Mouse (Mus musculus): ENCODE results near the gene Rgs3. TPM values are rescaled to one million over a fixed set of nuclear protein-coding genes. Genes with fewer than 3 reads are reported as not detected.
"Not testable (repeated sequence)": the region's sequence is repeated elsewhere in the genome, so short reads cannot be mapped to it uniquely, and the experiment has no call there.

Gene Rgs3
- polyA plus RNA-seq, 1 experiment from 2014 or later = 5.7 TPM

DNA sequence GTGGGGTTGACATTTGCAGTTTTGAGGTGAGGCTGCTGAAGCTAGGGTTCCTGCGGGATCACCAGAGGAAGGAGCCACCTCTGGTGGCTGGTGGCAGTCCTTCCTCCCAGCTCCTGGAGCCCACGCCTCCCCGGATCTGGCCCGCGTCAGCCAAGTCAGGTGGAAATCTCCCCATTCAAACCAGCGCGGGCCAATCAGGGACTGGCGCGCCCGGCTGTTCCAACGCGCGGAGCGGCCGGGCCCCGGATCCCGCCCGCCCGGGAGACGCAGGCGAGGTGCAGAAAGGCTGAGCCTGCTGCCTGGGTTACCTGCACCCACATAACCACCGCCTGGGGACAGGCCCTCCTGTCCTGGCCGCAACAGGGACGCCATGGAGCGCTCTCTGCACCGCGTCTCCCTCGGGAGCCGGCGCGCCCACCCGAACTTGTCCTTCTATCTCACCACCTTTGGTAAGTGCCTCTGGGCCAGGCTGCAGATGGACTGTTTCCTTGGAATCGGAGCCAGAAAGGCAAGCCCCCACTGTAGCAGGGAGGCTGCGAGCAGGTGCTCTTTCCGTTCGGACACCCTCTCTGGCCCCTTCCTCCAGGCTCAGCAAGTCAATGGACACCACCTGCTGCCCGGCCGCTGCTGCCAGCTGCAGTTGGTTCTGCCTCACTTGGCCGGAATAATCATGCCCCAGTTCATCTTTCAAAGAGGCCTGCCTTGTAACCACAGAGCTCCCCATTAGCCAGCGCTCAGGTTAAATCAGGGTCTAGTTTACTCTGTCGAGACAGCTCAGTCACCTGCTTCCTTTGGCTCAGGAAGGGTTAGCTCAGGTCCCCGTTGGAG lies 23.8 kb downstream of the Rgs3 start:
- Histone ChIP-seq H3K27me3 (peaks cover 34% of the 10 kb centered on the region), H3K9me3 (replicated peaks) (no peaks in the 10 kb centered on the region), H3K36me3 (no peaks in the 10 kb centered on the region), H3K27ac (no peak overlapping the region), H3K4me3 (replicated peaks) (peak overlapping the region; percentile 45), H3K4me2 (peak overlapping the region; percentile 59), H3K9ac (no peak overlapping the region; the same call in 1 of the 2 replicates), H3K4me1 (replicated peaks) (no peaks in the 10 kb centered on the region; the same call in 1 of the 2 replicates)
- no peak for DNase-seq
- peak; percentile 51; the same call in 1 of the 2 replicates for ATAC-seq (ENCODE audit: low read depth)
- WGBS (ENCODE audit: insufficient replicate concordance) = 8% methylated on average over 42 of the region's 42 CpGs

- H3K9me3 ChIP-seq (replicated peaks) = no peaks in the 10 kb centered on the region
- WGBS (ENCODE audit: insufficient replicate concordance) = 55% methylated on average over 8 of the region's 8 CpGs
- peaks cover 3% of the 10 kb centered on the region; the same call in 1 of the 2 replicates for H3K4me1 ChIP-seq (replicated peaks)
- no peak overlapping the region for H3K27ac ChIP-seq
- peaks cover 28% of the 10 kb centered on the region for H3K27me3 ChIP-seq
- H3K9ac ChIP-seq = no peak overlapping the region
- ATAC-seq (ENCODE audit: low read depth) (no peak), DNase-seq (no peak)
- H3K36me3 ChIP-seq = no peaks in the 10 kb centered on the region
- H3K4me2 ChIP-seq = no peak overlapping the region
- H3K4me3 ChIP-seq (replicated peaks) = no peak overlapping the region
Observed at GRCm38 (mm10) chr4:62587067-62587466, 27.4 kb downstream of the Rgs3 start.

- ATAC-seq (ENCODE audit: low read depth) (no peak), DNase-seq (no peak)
- H3K27me3 ChIP-seq = no peaks in the 10 kb centered on the region
- no peak overlapping the region for H3K9ac ChIP-seq
- H3K4me2 ChIP-seq = no peak overlapping the region
- no peaks in the 10 kb centered on the region for H3K36me3 ChIP-seq
- H3K9me3 ChIP-seq (replicated peaks) = no peaks in the 10 kb centered on the region
- WGBS (ENCODE audit: insufficient replicate concordance) = 68% methylated on average over 1 of the region's 1 CpGs
- no peak overlapping the region for H3K4me3 ChIP-seq (replicated peaks)
- 0 out of 2 replicates have a peak, but pooled peaks cover 3% of the 10 kb centered on the region for H3K4me1 ChIP-seq (replicated peaks)
- H3K27ac ChIP-seq = no peak overlapping the region
Observed at GRCm38 (mm10) chr4:62590878-62591277, 31.2 kb downstream of the Rgs3 start.

DNA sequence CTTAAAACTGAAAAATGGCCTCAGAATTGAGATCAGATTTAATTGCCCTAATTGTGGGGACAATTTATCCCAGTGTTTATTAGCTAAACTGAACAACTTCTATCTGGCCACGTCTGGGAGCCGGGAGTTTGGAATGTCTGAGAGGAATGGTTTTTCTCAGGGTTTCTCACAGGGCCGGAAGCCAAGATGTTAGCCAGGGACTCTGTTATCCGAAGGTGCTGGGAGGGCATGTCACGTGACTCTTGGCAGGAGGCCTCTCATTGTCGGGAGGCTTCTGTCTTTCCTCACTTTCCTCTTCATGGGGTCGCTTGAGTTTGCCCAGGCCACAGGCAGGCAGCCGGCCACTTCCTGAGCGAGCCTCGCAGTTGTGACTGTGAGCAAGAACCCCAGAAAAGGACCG lies 31.7 kb downstream of the Rgs3 start:
- ATAC-seq (ENCODE audit: low read depth) (no peak), DNase-seq (no peak)
- Histone ChIP-seq H3K4me3 (replicated peaks) (no peak overlapping the region), H3K4me2 (no peak overlapping the region), H3K27me3 (no peaks in the 10 kb centered on the region), H3K9ac (no peak overlapping the region), H3K4me1 (replicated peaks) (0 out of 2 replicates have a peak, but pooled peaks cover 3% of the 10 kb centered on the region), H3K36me3 (no peaks in the 10 kb centered on the region), H3K27ac (no peak overlapping the region), H3K9me3 (replicated peaks) (no peaks in the 10 kb centered on the region)
- 9% methylated on average over 11 of the region's 11 CpGs for WGBS (ENCODE audit: insufficient replicate concordance)

GRCm38 (mm10) chr4:62593546-62594240 lies 34.0 kb downstream of the Rgs3 start:
- not testable (repeated sequence) for H3K27me3 ChIP-seq; H3K27ac ChIP-seq; DNase-seq; H3K4me3 ChIP-seq (replicated peaks); ATAC-seq (ENCODE audit: low read depth); H3K9ac ChIP-seq; H3K36me3 ChIP-seq; H3K4me2 ChIP-seq; H3K4me1 ChIP-seq (replicated peaks); H3K9me3 ChIP-seq (replicated peaks)
- 66% methylated on average over 24 of the region's 24 CpGs for WGBS (ENCODE audit: insufficient replicate concordance)

DNA sequence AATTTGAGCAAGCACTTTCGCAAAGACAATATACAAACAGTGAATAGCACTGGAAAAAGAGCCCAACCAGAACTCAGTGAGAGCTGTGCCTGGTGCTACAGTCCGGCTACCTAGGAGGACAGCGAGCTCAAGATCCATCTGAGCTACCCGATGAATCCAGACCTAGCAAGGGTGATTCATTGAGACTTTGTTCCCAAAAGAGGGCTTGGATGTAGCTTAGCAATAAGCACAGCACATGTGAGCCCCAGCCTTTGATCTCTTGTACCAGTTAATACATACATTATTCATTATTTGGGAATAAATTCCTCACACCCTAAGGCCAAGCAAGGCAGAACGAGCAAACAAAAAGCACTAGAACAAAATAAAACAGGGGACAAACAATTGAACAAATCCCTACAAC lies 34.8 kb downstream of the Rgs3 start:
- DNase-seq = no peak
- Histone ChIP-seq H3K36me3 (no peaks in the 10 kb centered on the region), H3K4me2 (no peak overlapping the region), H3K9ac (no peak overlapping the region), H3K4me1 (replicated peaks) (0 out of 2 replicates have a peak, but pooled peaks cover 3% of the 10 kb centered on the region), H3K9me3 (replicated peaks) (no peaks in the 10 kb centered on the region), H3K27ac (no peak overlapping the region), H3K27me3 (no peaks in the 10 kb centered on the region), H3K4me3 (replicated peaks) (no peak overlapping the region)
- WGBS (ENCODE audit: insufficient replicate concordance) = 66% methylated on average over 5 of the region's 5 CpGs
- ATAC-seq (ENCODE audit: low read depth) = no peak

- Histone ChIP-seq H3K27me3 (no peaks in the 10 kb centered on the region), H3K4me3 (replicated peaks) (no peak overlapping the region), H3K36me3 (no peaks in the 10 kb centered on the region), H3K4me1 (replicated peaks) (0 out of 2 replicates have a peak, but pooled peaks cover 3% of the 10 kb centered on the region), H3K9me3 (replicated peaks) (no peaks in the 10 kb centered on the region), H3K9ac (no peak overlapping the region), H3K4me2 (no peak overlapping the region), H3K27ac (no peak overlapping the region)
- DNase-seq (no peak), ATAC-seq (ENCODE audit: low read depth) (no peak)
- WGBS (ENCODE audit: insufficient replicate concordance) = 53% methylated on average over 5 of the region's 5 CpGs
Observed at GRCm38 (mm10) chr4:62596051-62596450, 36.4 kb downstream of the Rgs3 start.

DNA sequence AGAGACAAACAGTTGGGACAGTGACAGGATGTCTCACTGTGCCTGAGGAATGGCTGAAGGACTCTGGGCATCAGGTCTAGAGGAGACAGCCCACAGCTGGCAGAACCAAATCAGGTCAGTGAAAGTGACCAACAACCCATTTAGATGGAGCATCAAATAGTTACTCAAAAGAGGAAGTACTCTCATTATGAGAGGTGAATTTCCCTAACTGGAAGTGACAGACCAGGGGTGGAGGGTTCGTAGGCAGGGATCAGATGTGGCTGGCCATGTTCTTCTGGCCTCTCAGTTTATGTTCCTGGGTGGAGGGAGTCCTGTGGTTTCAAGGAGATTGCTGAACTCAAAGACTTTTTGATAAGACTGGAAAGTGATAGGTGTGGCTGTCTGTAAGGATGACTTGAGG lies 40.9 kb downstream of the Rgs3 start:
- Histone ChIP-seq H3K4me1 (replicated peaks) (no peaks in the 10 kb centered on the region), H3K27ac (no peak overlapping the region), H3K4me3 (replicated peaks) (no peak overlapping the region), H3K36me3 (no peaks in the 10 kb centered on the region), H3K27me3 (no peaks in the 10 kb centered on the region; the same call in 1 of the 2 replicates), H3K9me3 (replicated peaks) (no peaks in the 10 kb centered on the region), H3K4me2 (no peak overlapping the region), H3K9ac (no peak overlapping the region)
- DNase-seq (no peak), ATAC-seq (ENCODE audit: low read depth) (no peak)
- WGBS (ENCODE audit: insufficient replicate concordance) = 21% methylated on average over 1 of the region's 1 CpGs

DNA sequence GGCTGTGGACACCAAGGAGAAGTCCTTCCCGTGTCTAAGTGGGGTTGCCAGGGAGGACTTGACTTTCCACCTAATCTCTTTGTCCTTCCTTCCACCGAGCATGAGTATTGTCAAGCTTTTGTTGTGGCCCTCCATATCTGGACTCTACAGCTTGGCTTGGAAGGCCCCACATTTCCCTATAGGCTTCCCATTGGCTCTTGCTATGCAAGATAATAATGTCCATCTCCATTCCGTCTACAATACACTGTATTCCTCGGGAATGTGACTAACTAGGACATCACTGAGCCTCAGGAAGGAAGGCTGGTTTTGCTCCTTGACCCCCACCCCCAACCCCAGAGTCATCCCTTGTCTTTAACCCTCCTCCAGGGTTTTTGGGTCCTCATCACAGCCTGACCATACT lies 44.0 kb downstream of the Rgs3 start:
- WGBS (ENCODE audit: insufficient replicate concordance) = 38% methylated on average over 4 of the region's 4 CpGs
- no peak; the same call in 1 of the 2 replicates for ATAC-seq (ENCODE audit: low read depth)
- no peak overlapping the region for H3K4me2 ChIP-seq

DNA sequence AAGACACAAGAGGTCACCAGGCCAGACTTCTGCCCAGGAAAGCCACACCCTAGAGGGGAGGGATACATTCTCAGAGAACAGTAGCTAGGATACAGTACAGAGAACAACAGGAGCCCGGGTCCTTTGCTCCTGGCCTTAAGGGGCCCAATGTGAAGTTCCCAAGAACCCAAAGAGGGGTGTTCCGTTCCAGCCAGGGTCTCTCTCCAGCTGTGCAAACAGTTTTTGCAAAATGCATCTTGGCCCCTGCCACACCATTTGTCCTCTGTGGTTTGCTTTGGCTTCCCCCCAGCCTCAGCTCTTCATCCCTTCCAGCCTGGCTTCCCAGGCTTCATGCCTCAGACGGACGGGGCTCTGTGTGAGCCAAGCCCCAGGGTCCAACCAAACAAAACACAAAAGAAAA lies 44.4 kb downstream of the Rgs3 start:
- no peaks in the 10 kb centered on the region for H3K36me3 ChIP-seq
- H3K4me3 ChIP-seq (replicated peaks) = no peak overlapping the region
- no peak overlapping the region for H3K4me2 ChIP-seq
- no peak for ATAC-seq (ENCODE audit: low read depth)
- no peak overlapping the region for H3K27ac ChIP-seq
- no peaks in the 10 kb centered on the region for H3K4me1 ChIP-seq (replicated peaks)
- no peaks in the 10 kb centered on the region for H3K9me3 ChIP-seq (replicated peaks)
- no peaks in the 10 kb centered on the region; the same call in 1 of the 2 replicates for H3K27me3 ChIP-seq
- DNase-seq = no peak
- H3K9ac ChIP-seq = no peak overlapping the region
- WGBS (ENCODE audit: insufficient replicate concordance) = 51% methylated on average over 4 of the region's 4 CpGs

More for the DNA sequence above, 44.0 kb downstream of the Rgs3 start:
- H3K9ac ChIP-seq = no peak overlapping the region
- DNase-seq = no peak
- no peaks in the 10 kb centered on the region for H3K9me3 ChIP-seq (replicated peaks)
- no peaks in the 10 kb centered on the region for H3K4me1 ChIP-seq (replicated peaks)
- H3K36me3 ChIP-seq = no peaks in the 10 kb centered on the region
- H3K27ac ChIP-seq = no peak overlapping the region
- H3K4me3 ChIP-seq (replicated peaks) = no peak overlapping the region
- no peaks in the 10 kb centered on the region; the same call in 1 of the 2 replicates for H3K27me3 ChIP-seq

DNA sequence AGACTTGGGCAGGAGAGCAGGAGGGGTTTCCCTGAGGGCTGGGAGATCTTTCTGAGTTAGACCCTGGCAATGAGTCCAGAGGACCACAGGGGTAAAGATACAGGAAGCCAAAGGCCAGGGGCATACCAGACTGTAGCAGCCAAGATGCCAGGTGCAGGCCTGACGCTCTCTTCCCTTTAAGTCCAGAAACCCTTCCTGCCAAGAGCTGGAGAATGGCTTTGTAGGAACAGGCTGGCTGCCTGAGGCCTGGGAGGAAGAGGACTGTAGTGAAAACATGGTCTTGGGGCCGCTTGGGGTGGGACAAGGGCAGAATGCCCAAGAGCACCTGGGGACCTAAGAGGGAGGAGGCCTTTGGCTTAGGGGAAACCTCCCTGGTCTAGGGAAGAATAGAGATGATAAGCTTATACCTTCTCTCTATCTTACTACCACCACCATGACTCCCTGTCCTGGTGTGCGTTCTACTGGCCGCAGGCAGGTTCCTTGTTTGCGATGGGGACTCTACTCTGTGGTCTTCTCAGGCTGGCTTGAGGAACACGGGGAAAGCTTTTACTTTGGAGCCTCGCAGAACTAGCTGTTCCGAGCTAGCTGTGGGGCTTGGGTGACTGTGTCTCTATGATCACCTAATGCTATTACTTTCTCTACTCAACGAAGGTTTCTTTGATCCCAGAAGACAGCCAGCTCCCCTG lies 46.4 kb downstream of the Rgs3 start:
- Histone ChIP-seq H3K27me3 (no peaks in the 10 kb centered on the region; the same call in 1 of the 2 replicates), H3K4me3 (replicated peaks) (no peak overlapping the region), H3K36me3 (no peaks in the 10 kb centered on the region), H3K27ac (no peak overlapping the region), H3K9me3 (replicated peaks) (no peaks in the 10 kb centered on the region), H3K9ac (no peak overlapping the region), H3K4me2 (no peak overlapping the region), H3K4me1 (replicated peaks) (no peaks in the 10 kb centered on the region)
- 74% methylated on average over 9 of the region's 9 CpGs for WGBS (ENCODE audit: insufficient replicate concordance)
- ATAC-seq (ENCODE audit: low read depth) (no peak), DNase-seq (no peak)
